Mouse (Mus musculus) bone marrow macrophage, adult 2 months (primary cell): ENCODE measurements around the gene Rragc. TPM values are rescaled to one million over a fixed set of nuclear protein-coding genes. Genes with fewer than 3 reads are reported as not detected.

ENCODE experiments used
- H3K27ac ChIP-seq: 2 replicates; pipeline ENCODE4 v1.5.1; 2012; ENCODE audit warnings: low read depth, low read length; ENCODE audit not compliant: insufficient read depth
- H3K4me1 ChIP-seq: 2 replicates; pipeline ENCODE4 v1.6.1; 2012; ENCODE audit warnings: low read length; ENCODE audit not compliant: control insufficient read depth, insufficient read depth
- H3K4me3 ChIP-seq: 2 replicates; pipeline ENCODE4 v1.5.1; 2012; ENCODE audit warnings: mild to moderate bottlenecking, low read length, moderate library complexity; ENCODE audit not compliant: insufficient read depth
- CTCF ChIP-seq: IDR thresholded peaks from 2 replicates; pipeline ENCODE4 v1.5.1; 2012; ENCODE audit warnings: low read depth, mild to moderate bottlenecking, low read length, moderate library complexity
- POLR2A ChIP-seq: IDR thresholded peaks from 2 replicates; pipeline ENCODE4 v1.6.1; 2012; ENCODE audit warnings: mild to moderate bottlenecking, low read depth, low read length, borderline replicate concordance
- polyA plus RNA-seq: library from polyadenylated mRNA; stranded (reverse); fragments of >200 nt; gene quantifications from 2 replicates; pipeline ENCODE4 v1.2.4, GENCODE M21; 2012; ENCODE audit not compliant: missing spikeins, insufficient read depth, insufficient read length

The Rragc gene
- polyA plus RNA-seq, 1 experiment, result 196 TPM

DNA sequence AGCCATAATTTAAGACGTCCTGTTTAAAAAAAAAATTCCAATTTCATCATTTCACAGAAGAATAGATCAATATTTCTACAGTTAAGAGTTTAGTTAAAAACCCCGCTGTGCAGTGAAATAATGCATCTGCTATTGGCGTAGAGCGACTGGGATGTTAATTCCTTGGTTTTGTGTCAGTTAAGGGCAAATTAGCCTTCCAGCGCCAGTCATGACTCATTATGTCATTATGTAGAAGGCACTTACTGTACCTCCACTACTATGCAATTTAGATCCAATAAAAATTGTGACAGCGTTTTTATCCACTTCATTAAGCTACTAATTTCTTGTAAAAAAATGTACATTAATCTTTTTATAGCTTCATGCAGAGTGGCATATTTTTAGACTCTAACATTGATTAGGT, 31.7 kb downstream of the Rragc start:
- no peak overlapping the region for H3K4me3 ChIP-seq
- TF ChIP-seq POLR2A (no peak), CTCF (no peak)
- H3K4me1 ChIP-seq, result peaks cover 15% of the 10 kb centered on the region
- H3K27ac ChIP-seq, result no peak overlapping the region

DNA sequence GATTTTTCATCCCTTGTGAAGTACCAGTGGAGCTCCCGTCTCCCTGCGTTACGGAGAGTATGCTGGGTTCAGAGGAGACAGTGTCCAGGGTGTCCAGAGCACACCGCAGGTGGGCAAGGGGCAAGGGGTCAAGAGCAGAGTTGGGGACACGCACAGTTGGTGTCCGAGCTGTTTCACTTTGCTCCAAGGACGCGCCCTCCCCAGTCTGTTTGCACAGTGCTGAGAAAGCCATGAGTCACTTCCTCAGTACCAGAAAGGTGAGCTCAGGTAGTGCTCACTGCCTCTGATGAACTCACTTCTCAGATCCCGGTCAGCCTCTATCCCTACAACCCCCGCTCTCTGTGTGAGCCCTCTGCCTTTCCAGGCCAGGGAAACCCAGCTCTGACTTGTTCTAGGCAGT, 32.4 kb downstream of the Rragc start:
- no peak overlapping the region for H3K27ac ChIP-seq
- H3K4me3 ChIP-seq, result no peak overlapping the region
- TF ChIP-seq CTCF (no peak), POLR2A (no peak)
- peaks cover 15% of the 10 kb centered on the region for H3K4me1 ChIP-seq

GRCm38 (mm10) chr4:123952059-123952458, 34.8 kb downstream of the Rragc start:
- no peak for TF ChIP-seq POLR2A
- H3K27ac ChIP-seq, result peak overlapping the region; percentile 88
- peak overlapping the region; percentile 52 for H3K4me3 ChIP-seq
- H3K4me1 ChIP-seq, result peaks cover 15% of the 10 kb centered on the region

DNA sequence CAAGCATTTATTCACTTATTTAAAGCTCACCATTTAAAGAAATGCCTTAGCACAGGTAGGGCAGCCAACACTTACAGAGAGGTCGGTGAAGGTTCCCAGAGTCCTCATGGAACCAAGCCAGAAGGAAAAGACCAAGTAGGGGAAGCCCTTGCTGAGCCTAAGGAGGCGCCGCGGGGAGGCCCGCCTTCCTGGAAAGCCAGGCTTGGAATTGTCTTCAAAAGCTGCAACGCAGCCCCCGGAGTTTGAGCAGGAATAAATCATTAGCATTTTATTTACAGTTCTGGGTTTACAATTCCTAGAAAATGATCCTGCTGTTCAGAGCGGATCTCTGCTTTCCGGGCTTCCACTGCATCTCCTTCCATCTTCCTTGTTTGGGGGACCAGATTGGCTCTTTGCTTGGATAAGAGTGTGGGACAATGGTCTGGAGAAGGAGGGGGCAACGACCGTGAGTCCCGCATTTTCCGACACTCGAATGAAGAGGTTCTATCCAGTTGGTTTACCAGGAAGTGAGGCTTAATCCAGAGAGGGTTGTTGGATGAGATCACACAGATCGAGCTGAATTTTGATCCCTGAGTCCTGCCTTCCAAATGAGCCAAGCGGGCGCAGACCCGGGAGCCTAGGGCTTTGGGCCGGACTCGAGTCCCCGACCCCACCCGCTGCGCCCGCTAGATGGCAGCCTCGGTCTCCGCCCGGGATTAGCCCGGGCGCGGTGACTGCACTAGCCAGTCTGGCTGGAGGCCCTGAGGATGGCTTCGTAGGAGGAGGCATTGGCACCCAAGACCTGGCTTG, 39.7 kb downstream of the Rragc start:
- H3K4me3 ChIP-seq, result no peak overlapping the region
- H3K27ac ChIP-seq, result no peak overlapping the region
- peaks cover 4% of the 10 kb centered on the region for H3K4me1 ChIP-seq
- TF ChIP-seq POLR2A, result peak; percentile 10; the same call in 1 of the 2 replicates
- peak; percentile 61 for TF ChIP-seq CTCF

- H3K4me1 ChIP-seq, result peaks cover 4% of the 10 kb centered on the region
- no peak overlapping the region for H3K4me3 ChIP-seq
These were observed 40.2 kb downstream of the Rragc start for GRCm38 (mm10) chr4:123957492-123957808.

GRCm38 (mm10) chr4:123957891-123958290, 40.6 kb downstream of the Rragc start:
- H3K27ac ChIP-seq, result no peak overlapping the region
- no peak overlapping the region for H3K4me3 ChIP-seq
- no peak for TF ChIP-seq CTCF
- TF ChIP-seq POLR2A, result no peak
- H3K4me1 ChIP-seq, result peaks cover 5% of the 10 kb centered on the region

More at GRCm38 (mm10) chr4:123957492-123957808, 40.2 kb downstream of the Rragc start:
- no peak for TF ChIP-seq POLR2A
- no peak for TF ChIP-seq CTCF
- H3K27ac ChIP-seq, result no peak overlapping the region

DNA sequence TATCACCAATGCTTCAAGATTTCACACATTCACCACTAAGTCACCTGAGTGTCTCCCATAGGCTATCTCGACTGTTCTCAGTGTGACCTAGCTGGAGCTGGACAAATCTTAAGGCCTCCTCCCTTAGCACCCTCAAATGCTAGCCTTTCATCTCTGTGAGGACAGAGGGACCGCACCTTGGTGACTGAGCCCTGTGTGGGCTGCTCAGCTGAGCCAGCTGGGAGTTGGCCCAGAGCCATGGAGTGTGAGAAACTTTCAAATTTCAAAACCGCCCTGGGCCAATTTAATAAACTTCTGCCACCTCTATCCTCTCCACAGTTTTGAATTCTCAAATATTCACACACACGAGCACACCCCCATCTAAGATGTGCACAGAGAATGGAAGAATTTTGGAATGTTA, 43.7 kb downstream of the Rragc start:
- H3K27ac ChIP-seq, result no peak overlapping the region
- H3K4me3 ChIP-seq, result no peak overlapping the region
- peaks cover 8% of the 10 kb centered on the region for H3K4me1 ChIP-seq
- TF ChIP-seq CTCF (no peak), POLR2A (no peak)

DNA sequence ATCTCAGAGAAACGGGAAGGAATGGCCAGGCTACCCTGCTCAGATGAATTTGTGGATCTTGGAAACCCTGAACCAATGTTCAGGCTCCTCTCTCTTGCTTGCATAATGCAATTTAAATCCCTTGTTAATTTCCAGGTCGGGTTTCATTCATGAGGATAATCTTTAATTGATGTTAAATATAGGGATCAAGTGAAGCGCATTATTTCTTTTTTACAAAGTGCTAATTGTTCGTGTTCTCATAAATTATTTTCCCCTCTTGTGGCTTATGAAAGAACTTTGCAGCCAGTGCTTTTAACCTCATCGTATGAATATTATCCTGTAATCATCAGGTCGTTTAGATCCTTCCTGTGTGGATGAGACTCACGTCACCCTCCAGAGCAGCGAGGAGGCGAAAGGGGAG, 45.5 kb downstream of the Rragc start:
- no peak for TF ChIP-seq POLR2A
- TF ChIP-seq CTCF, result no peak
- H3K27ac ChIP-seq, result no peak overlapping the region
- no peak overlapping the region for H3K4me3 ChIP-seq
- H3K4me1 ChIP-seq, result peaks cover 8% of the 10 kb centered on the region

- Histone ChIP-seq H3K27ac (no peak overlapping the region), H3K4me3 (no peak overlapping the region), H3K4me1 (no peaks in the 10 kb centered on the region)
- TF ChIP-seq POLR2A (no peak), CTCF (no peak)
These were observed 51.5 kb downstream of the Rragc start for GRCm38 (mm10) chr4:123968663-123969321.

GRCm38 (mm10) chr4:123969458-123969857, 52.2 kb downstream of the Rragc start:
- TF ChIP-seq CTCF (no peak), POLR2A (no peak)
- Histone ChIP-seq H3K4me3 (no peak overlapping the region), H3K27ac (no peak overlapping the region), H3K4me1 (no peaks in the 10 kb centered on the region)

- TF ChIP-seq POLR2A, result no peak
- TF ChIP-seq CTCF, result peak; percentile 64
- H3K27ac ChIP-seq, result no peak overlapping the region
- no peak overlapping the region for H3K4me3 ChIP-seq
These were observed 53.8 kb downstream of the Rragc start for GRCm38 (mm10) chr4:123971059-123971458.

More at GRCm38 (mm10) chr4:123971059-123971458, 53.8 kb downstream of the Rragc start:
- no peaks in the 10 kb centered on the region for H3K4me1 ChIP-seq
